Mouse (Mus musculus) frontal cortex, adult 2 months (tissue): Measurements from ENCODE around the gene Chrdl2. TPM values are rescaled to one million over a fixed set of nuclear protein-coding genes. Genes with fewer than 3 reads are reported as not detected.
"Not testable (repeated sequence)": the region's sequence is repeated elsewhere in the genome, so short reads cannot be mapped to it uniquely, and the experiment has no call there.

Source experiments
- DNase-seq, 2 experiments: peaks; one replicate each; pipeline ENCODE4 v3.0.0; 2022; ENCODE audit warnings: low spot score in 1 of 2; ENCODE audit errors: extremely low spot score in 1 of 2
- polyA plus RNA-seq: library from polyadenylated mRNA; depleted of rRNA; stranded (reverse); fragments of >200 nt; gene quantifications from 2 replicates; pipeline ENCODE4 v1.2.3, GENCODE M21; 2012; rRNA removed

Chrdl2 gene
- 0.36 and 0.65 TPM in 2 replicates for polyA plus RNA-seq

DNA sequence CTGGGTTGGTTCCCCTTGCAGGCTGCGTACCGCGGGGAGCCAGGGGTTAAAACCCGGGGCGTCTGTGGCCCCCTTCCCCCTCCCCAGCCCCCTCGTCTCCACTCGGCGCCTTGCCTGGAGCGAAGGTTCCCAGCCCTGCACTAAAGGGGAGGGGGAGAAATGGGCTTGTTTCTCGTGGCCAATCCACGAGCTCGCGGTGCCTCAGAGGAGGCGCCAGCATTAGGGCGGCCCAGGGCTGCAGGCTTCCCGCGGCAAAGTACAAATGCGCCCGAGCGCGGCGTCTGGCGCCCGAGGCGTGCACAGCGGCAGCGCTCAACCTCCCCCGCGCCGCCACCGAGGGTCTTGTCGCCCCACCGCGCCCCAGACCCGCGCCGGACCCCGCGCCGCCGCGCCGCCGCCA is at the start of gene Chrdl2:
Gene Chrdl2 (plus strand): TSS at position 383 of the 400 bp plus-strand sequence.
- peak in 1 of 2 experiments; percentile 37 for DNase-seq

- DNase-seq: no peak
Measured at GRCm38 (mm10) chr7:99957226-99957965, 48.6 kb upstream of the Chrdl2 start.

DNA sequence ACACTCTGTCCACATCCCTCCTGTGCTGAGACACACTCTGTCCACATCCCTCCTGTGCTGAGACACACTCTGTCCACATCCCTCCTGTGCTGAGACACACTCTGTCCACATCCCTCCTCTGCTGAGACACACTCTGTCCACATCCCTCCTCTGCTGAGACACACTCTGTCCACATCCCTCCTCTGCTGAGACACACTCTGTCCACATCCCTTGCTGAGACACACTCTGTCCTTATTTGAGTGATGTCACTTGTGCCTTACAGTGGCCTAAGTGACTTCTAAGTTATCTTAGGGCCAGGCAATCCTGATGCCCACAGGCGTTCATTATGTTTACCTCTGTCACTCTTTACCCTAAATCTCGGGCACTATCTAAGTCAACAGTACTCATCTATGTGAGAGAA is 45.4 kb upstream of the Chrdl2 start:
- DNase-seq: not testable (repeated sequence)

- no peak for DNase-seq
Measured at GRCm38 (mm10) chr7:99961518-99961917, 44.5 kb upstream of the Chrdl2 start.

DNA sequence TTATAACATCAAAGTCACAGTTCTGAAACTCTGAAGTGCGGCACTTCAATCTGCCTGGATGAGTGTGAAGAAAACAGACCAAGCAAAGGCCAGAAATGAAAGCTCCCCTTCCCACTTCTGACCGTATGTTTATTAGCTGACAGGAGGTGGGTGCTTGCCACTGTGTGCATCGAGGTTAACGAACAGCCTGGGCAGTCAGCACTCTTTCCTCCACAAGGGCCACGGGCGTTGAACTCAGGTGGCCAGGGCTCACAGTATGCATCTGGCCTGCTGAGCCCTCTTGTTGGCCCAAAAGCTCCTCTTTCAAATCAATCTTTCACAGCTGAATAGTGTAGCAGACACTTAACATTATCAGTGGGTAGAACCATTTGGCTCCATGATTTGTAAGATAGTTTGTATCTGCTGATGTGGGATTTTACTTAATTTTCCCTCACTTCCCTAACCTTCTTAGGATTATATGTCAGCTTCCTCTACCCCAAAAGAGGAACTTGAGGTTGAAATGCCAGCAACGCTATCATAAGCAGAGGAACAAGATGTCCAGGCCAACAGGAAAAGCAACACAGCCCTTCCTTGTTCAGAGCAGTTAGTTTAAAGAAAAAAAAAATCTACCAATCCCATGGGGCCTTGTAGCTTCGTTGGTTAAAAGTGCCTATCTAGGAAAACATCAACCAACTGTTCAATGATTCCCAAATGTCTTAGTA is 43.3 kb upstream of the Chrdl2 start:
- DNase-seq: no peak

GRCm38 (mm10) chr7:99963237-99963860 is 42.6 kb upstream of the Chrdl2 start:
- no peak for DNase-seq

- DNase-seq: peak; percentile 63 to 76
Measured at GRCm38 (mm10) chr7:99965020-99965841, 40.7 kb upstream of the Chrdl2 start.

DNA sequence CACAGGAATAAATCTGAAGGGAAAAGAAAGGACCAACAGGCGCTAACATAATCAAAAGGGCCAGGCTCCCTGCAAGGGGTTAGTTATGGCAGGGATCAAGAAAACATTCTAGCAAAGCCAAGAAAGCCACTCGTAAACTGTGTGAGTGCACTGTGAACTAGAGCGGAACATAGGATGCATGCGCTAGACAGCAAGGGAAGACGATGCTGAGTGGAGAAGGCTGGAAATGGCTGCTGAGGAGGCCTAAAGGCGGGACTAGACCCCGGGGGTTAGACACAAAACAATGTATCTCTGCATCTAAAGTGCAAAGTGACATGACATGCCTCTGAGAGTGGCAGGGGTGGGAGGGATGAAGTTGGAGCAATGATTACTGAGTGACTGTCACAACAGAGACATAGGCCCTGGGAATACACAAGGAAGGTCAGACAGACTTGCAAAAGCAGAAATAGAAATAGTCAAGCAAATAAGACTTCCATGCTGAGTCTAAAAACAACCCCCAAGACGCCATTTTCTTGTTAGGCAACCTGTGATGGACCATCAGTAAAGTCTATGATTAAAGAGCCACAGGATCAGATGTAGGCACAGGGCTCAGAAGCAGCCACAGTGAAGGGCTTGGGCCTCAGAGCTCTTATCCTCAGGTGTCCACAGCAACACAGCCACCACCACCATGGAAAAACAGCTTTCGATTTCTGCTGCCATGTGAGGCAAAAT is 39.8 kb upstream of the Chrdl2 start:
- DNase-seq: no peak

GRCm38 (mm10) chr7:99969151-99969550 is 36.8 kb upstream of the Chrdl2 start:
- no peak for DNase-seq

GRCm38 (mm10) chr7:99971926-99972325 is 34.0 kb upstream of the Chrdl2 start:
- DNase-seq: no peak

- not testable (repeated sequence) for DNase-seq
Measured at GRCm38 (mm10) chr7:99972912-99973311, 33.1 kb upstream of the Chrdl2 start.

DNA sequence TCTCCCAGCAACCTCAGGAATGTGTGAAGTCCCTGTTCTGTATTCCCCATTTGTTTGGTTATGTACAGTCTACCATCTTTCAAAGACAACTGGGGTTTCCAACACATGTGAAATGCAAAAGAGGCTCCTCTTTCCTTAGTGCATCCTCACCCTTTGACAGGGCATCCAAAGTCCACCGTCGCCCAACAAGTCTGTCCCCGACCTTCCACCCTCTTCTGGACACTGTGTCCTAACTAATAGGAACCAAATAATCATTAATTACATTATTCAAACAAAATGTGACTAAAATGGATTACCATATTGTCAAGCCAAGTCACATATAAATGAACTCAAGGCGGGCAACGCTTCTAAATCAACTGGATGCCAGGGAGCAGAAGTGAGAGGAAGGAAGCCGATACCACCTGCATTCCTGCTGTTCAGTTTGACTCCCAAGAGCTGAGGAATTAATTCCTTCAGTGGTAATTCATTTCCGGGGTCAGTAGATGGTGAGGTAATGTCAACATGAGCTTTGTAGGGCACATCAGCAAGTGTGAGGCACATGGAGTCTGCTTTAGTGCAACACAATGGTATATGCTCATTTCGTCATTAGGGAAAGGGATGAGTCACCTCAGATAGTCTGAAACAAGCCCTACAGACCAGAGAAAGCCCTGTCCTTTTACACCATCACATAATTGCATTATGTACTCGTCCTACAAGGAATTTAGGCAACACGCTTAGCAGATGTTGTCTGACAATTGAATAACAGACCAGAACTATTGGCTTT is 31.6 kb upstream of the Chrdl2 start:
- no peak for DNase-seq

- DNase-seq: no peak
Measured at GRCm38 (mm10) chr7:99975819-99976575, 30.0 kb upstream of the Chrdl2 start.

DNA sequence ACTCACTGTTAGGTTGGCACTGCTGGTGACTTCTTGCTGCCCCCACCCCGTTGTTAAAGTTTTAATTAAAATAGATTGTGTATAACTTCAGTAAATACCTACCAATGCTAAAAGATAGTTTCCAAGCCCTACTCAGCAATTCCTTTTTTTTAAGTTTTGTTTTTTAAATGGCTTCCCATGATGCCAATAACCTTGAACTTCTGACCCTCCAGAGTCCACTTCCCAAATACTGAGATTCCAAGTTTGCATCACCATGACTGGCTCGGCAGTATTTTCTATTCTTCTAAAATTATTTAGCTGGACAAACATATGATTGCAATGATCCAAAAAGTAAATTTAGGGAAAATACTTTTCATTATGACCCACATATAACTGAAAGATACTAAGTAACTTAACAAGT is 27.9 kb upstream of the Chrdl2 start:
- DNase-seq: no peak

GRCm38 (mm10) chr7:99979081-99979480 is 26.9 kb upstream of the Chrdl2 start:
- no peak for DNase-seq

- no peak for DNase-seq
Measured at GRCm38 (mm10) chr7:99979546-99980131, 26.3 kb upstream of the Chrdl2 start.

DNA sequence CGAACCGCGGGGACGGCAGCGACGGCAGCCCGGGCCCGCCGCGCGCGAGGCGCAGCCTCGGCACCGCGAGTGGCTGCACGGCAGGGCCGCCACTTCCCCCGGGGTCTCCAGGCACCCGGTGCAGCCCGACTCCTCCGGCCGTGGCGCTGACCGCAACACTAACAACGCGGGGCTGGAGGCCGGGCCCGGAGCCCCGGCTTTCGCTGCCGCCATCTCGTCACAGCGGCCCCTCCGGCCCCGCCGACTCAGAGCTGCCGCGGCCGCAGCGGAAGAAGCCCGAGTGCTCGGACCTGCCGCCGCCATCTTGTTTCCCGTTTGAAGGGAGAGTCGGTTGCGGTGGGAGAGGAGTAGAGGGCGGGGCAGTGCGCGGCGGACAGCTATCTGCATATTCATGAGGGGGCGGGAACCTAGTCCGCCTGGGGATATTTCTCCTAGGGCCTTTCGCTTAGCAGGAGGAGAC is 25.8 kb upstream of the Chrdl2 start, which contains the start of gene Rnf169:
Gene Rnf169 (minus strand): TSS at position 317 of the 460 bp plus-strand sequence.
- peak; percentile 90 to 94 for DNase-seq

DNA sequence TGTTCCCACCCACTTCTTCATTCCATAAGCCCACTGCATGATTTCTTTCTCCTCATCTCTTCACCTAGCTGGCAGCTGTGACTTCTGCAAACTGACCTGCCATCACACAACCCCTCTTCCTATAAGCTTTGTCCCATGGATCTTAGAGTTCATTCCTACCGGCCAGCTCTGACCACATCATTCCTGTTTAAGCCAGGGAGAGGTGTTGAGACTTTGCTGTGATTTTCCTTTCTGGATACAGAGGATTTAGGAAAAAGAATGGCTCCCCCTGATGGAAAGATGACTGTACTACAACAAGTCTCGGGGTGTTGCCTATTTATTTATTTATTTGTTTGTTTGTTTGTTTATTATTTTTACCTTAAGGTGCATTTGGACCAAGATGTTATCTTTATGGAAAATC is 24.7 kb upstream of the Chrdl2 start:
- DNase-seq: peak in 1 of 2 experiments; percentile 78
